Mouse (Mus musculus) small intestine, adult 2 months (tissue): ENCODE data around the gene Fkbp11.

Experiments used
- CTCF ChIP-seq: fragments of 200-500 bp; IDR thresholded peaks from 2 replicates; pipeline ENCODE4 v1.5.1; 2012; ENCODE audit warnings: low read depth, mild to moderate bottlenecking, control low read depth, inconsistent platforms, low read length, moderate library complexity, mixed read lengths; ENCODE audit not compliant: insufficient replicate concordance, insufficient read length; ENCODE audit errors: extremely low read depth
- POLR2A ChIP-seq: fragments of 200-500 bp; IDR thresholded peaks from 2 replicates; pipeline ENCODE4 v1.6.1; 2012; ENCODE audit warnings: low read depth, mild to moderate bottlenecking, control low read depth, inconsistent platforms, low read length, moderate library complexity

DNA sequence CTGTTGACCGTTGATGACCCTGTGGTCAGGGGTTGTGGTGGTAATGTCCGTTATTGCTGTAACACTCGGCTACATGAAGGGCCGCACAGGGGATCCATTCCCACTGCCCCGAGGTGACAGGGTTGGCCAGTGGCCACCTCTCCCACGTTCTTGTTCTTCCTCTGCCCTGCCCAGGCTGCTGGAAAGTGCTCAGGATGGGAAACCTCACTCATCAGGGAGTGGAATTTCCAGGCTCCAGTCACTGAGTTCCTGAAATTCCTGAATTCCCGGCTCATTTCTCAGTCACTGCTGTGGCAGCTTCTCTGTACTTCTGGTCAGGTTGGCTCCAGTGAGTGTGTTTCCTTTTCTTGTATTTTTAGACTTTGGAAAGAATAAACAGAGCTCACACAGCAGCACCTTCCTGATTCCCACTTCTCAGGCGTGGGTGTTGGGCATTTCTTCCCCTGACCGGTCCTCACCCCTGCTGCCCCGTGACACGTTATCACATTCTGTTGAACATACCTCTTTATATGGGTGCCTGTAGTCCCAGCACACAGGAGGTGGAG lies 35.8 kb downstream of the Fkbp11 start:
- no peak for TF ChIP-seq CTCF
- no peak for TF ChIP-seq POLR2A
